Mouse (Mus musculus): ENCODE results near the gene Ercc6. TPM values are rescaled to one million over a fixed set of nuclear protein-coding genes. Genes with fewer than 3 reads are reported as not detected.

Ercc6 gene
- total RNA-seq (2021), result 1 to 10 TPM; 3.9 to 4.2 TPM
- long read RNA-seq, experiment 1, partial matches to known transcripts, result 0 of 1 reads
- long read RNA-seq, experiment 1, other reads (novel, unspliced or antisense), result 1 of 1 reads
- long read RNA-seq, experiment 2, result 0 reads

GRCm38 (mm10) chr14:32513336-32514032 lies at the start of gene Ercc6:
Gene Ercc6 (plus strand): TSS chr14:32513521.
- DNase-seq (ENCODE audit: low spot score), result peak; percentile 94

GRCm38 (mm10) chr14:32464601-32465505 lies 48.5 kb upstream of the Ercc6 start, which contains the start of gene Slc18a3:
Gene Slc18a3 (minus strand): TSS chr14:32464850.
- no peak for DNase-seq (ENCODE audit: low spot score)

GRCm38 (mm10) chr14:32465506-32465870 lies 47.8 kb upstream of the Ercc6 start:
- DNase-seq (ENCODE audit: low spot score), result no peak

- DNase-seq (ENCODE audit: low spot score), result no peak
Measured at GRCm38 (mm10) chr14:32465889-32466288, 47.4 kb upstream of the Ercc6 start, which contains the start of gene Chat. Gene Chat (minus strand): TSS chr14:32465989.

GRCm38 (mm10) chr14:32467606-32468005 lies 45.7 kb upstream of the Ercc6 start:
- peak; percentile 7 for DNase-seq (ENCODE audit: low spot score)

GRCm38 (mm10) chr14:32472996-32473395 lies 40.3 kb upstream of the Ercc6 start:
- peak; percentile 15 for DNase-seq (ENCODE audit: low spot score)

- no peak for DNase-seq (ENCODE audit: low spot score)
Measured at GRCm38 (mm10) chr14:32476559-32476958, 36.8 kb upstream of the Ercc6 start.

- DNase-seq (ENCODE audit: low spot score), result no peak
Measured at GRCm38 (mm10) chr14:32477581-32477980, 35.7 kb upstream of the Ercc6 start.

GRCm38 (mm10) chr14:32482061-32482460 lies 31.3 kb upstream of the Ercc6 start:
- DNase-seq (ENCODE audit: low spot score), result peak; percentile 22

GRCm38 (mm10) chr14:32492521-32492920 lies 20.8 kb upstream of the Ercc6 start:
- no peak for DNase-seq (ENCODE audit: low spot score)

- DNase-seq (ENCODE audit: low spot score), result no peak
Measured at GRCm38 (mm10) chr14:32496115-32496850, 17.0 kb upstream of the Ercc6 start.

- no peak for DNase-seq (ENCODE audit: low spot score)
Measured at GRCm38 (mm10) chr14:32501303-32501702, 12.0 kb upstream of the Ercc6 start.

GRCm38 (mm10) chr14:32502764-32503688 lies 10.3 kb upstream of the Ercc6 start:
- DNase-seq (ENCODE audit: low spot score), result no peak

- DNase-seq (ENCODE audit: low spot score), result no peak
Measured at GRCm38 (mm10) chr14:32503897-32504296, 9.4 kb upstream of the Ercc6 start.

GRCm38 (mm10) chr14:32506329-32506728 lies 7.0 kb upstream of the Ercc6 start:
- DNase-seq (ENCODE audit: low spot score), result no peak

GRCm38 (mm10) chr14:32507216-32507615 lies 6.1 kb upstream of the Ercc6 start:
- no peak for DNase-seq (ENCODE audit: low spot score)

- no peak for DNase-seq (ENCODE audit: low spot score)
Measured at GRCm38 (mm10) chr14:32508105-32508835, 5.1 kb upstream of the Ercc6 start.

GRCm38 (mm10) chr14:32509443-32509961 lies 3.8 kb upstream of the Ercc6 start:
- no peak for DNase-seq (ENCODE audit: low spot score)

GRCm38 (mm10) chr14:32512912-32513311 lies 409 bp upstream of the Ercc6 start:
- no peak for DNase-seq (ENCODE audit: low spot score)
